Mouse (Mus musculus) intestine, embryonic 15.5 days (tissue): ENCODE measurements around the gene Pnpo. TPM values are rescaled to one million over a fixed set of nuclear protein-coding genes. Genes with fewer than 3 reads are reported as not detected.

Source experiments
- ATAC-seq: fragments of 200-750 bp; cut with Nextera tagmentation; 2 replicates; pipeline ENCODE4 v1.8.0; 2017; ENCODE audit warnings: moderate TSS enrichment, moderate library complexity
- H3K27ac ChIP-seq: fragments of 300-500 bp; sonication (generic); 2 replicates; pipeline ENCODE4 v1.5.1; 2015; ENCODE audit warnings: mild to moderate bottlenecking, inconsistent platforms
- H3K27me3 ChIP-seq: fragments of 300-500 bp; sonication (generic); replicated peaks from 2 replicates; pipeline ENCODE4 v1.6.1; 2015; ENCODE audit warnings: inconsistent platforms
- H3K36me3 ChIP-seq: fragments of 300-500 bp; sonication (generic); 2 replicates; pipeline ENCODE4 v1.6.1; 2015; ENCODE audit warnings: inconsistent platforms
- H3K4me1 ChIP-seq: fragments of 300-500 bp; sonication (generic); replicated peaks from 2 replicates; pipeline ENCODE4 v1.6.1; 2015; ENCODE audit warnings: inconsistent platforms
- H3K4me2 ChIP-seq: fragments of 300-500 bp; sonication (generic); replicated peaks from 2 replicates; pipeline ENCODE4 v1.6.1; 2015; ENCODE audit warnings: mild to moderate bottlenecking, inconsistent platforms
- H3K4me3 ChIP-seq: fragments of 300-500 bp; sonication (generic); replicated peaks from 2 replicates; pipeline ENCODE4 v1.5.1; 2015; ENCODE audit warnings: inconsistent platforms
- H3K9ac ChIP-seq: fragments of 300-500 bp; sonication (generic); 2 replicates; pipeline ENCODE4 v1.6.1; 2015; ENCODE audit warnings: inconsistent platforms
- H3K9me3 ChIP-seq: fragments of 300-500 bp; sonication (generic); 2 replicates; pipeline ENCODE4 v1.6.1; 2016; ENCODE audit warnings: inconsistent platforms
- WGBS: fragments of 180-500 bp; shearing (Covaris S2); methylation state at CpG from one replicate; pipeline ENCODE4 v1.1.7; 2015; 5-methylcytosine and 5-hydroxymethylcytosine counted together
- polyA plus RNA-seq: library from polyadenylated mRNA; unstranded; fragments of >200 nt; fragmentation: Nextera tagmentation; extraction: Ambion mirVana; gene quantifications from 2 replicates; pipeline ENCODE4 v1.2.1, GENCODE M21; 2015

The Pnpo gene
- polyA plus RNA-seq: 81.9 and 92.8 TPM in 2 replicates

DNA sequence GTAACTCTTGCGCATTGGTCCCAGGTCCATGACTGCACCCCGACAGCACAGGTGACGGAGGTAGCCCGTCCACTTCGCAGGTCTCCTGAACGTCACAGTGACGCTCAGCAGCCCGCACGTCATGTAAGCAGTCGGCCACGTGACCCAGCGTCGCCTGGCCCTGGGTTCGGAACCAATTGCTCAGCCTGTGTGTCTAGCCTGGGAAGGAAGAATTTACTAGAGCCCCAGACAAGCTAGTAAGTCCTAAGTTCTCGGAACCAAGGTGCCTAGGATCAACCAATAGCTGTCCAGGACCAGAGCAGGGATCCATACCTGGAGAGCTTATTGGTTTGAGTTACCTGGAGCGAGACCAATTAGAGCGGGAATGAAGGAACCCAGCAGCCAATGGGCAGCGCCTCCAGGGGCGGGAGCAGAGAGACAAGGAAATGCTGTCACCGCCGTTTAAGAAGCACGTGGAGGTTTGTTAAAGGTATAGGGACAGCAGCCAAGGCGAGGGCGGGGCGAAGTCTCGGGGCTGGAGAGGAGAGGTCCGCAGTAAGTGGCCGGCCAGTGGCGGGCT, at the start of gene Pnpo:
TSS of gene Pnpo (minus strand) at position 241 of the 559 bp plus-strand sequence.
- Histone ChIP-seq H3K9ac (peak within 1 kb of the TSS; percentile 54), H3K4me1 (peaks cover 15% of the 10 kb centered on the region), H3K4me3 (peak within 1 kb of the TSS; percentile 51), H3K9me3 (no peaks in the 10 kb centered on the region), H3K4me2 (peak within 1 kb of the TSS; percentile 75), H3K36me3 (no peaks in the 10 kb centered on the region), H3K27me3 (no peaks in the 10 kb centered on the region), H3K27ac (peak within 1 kb of the TSS; percentile 42; the same call in 1 of the 2 replicates)
- under 1% methylated on average over 29 of the region's 29 CpGs for WGBS
- peak; percentile 94 for ATAC-seq

DNA sequence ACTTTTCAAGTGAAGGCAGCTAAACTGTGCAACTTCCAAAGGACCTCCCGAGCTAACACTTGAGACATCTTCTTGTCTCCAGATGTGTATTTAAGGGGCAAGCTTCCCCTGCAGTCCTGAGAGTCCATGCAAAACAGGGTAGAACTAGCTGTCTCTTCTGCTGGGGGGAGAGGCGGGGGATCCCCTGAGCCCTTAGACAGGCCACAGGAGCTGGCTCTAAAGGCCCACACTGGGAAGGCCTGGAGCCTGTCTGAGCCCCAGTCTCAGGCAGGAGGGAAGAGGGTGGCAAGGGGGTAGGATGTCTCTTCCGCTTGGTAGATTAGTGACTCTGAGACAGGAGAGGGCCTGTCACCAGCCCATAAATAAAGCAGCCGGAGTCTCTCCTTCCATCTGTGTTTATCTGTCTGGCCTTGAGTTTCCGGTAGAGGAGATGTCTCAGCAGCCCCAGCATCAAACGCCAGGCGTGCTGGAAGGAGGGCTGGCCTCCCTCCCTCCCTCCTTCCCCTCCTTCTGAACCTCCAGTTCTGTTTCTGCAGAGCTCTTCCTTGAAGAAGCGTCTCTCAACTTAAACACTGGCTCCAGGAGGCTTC, 49.0 kb upstream of the Pnpo start:
- Histone ChIP-seq H3K9ac (no peak overlapping the region), H3K4me3 (no peak overlapping the region), H3K4me1 (peaks cover 36% of the 10 kb centered on the region), H3K36me3 (no peaks in the 10 kb centered on the region), H3K27me3 (0 out of 2 replicates have a peak, but pooled peaks cover 4% of the 10 kb centered on the region), H3K9me3 (no peaks in the 10 kb centered on the region), H3K4me2 (no peak overlapping the region), H3K27ac (peak overlapping the region; percentile 61)
- 25% methylated on average over 8 of the region's 8 CpGs for WGBS
- ATAC-seq: peak; percentile 50

DNA sequence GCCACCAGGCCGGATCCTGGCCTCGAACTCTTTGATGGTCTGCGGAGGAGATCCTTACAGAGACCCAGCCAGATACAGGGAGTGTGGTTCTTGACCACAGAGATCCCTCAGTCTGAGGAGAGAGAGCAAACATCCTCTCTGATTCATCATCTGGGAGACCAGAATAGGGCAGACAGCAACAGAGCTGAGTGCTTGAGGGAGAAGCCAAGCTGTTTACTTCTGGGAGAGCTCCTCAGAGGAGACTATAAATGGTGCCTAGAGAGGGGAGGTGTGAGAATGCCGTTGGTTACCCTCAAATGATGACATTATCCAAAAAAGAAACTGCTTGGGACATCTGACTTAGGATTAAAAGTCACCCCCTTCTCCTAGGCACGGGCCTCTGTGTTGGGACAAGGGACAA, 47.7 kb upstream of the Pnpo start:
- Histone ChIP-seq H3K9ac (no peak overlapping the region), H3K4me3 (no peak overlapping the region), H3K27ac (no peak overlapping the region; the same call in 1 of the 2 replicates), H3K4me1 (peaks cover 31% of the 10 kb centered on the region), H3K4me2 (no peak overlapping the region), H3K27me3 (0 out of 2 replicates have a peak, but pooled peaks cover 4% of the 10 kb centered on the region), H3K9me3 (no peaks in the 10 kb centered on the region), H3K36me3 (no peaks in the 10 kb centered on the region)
- no peak for ATAC-seq
- WGBS: 63% methylated on average over 5 of the region's 5 CpGs

DNA sequence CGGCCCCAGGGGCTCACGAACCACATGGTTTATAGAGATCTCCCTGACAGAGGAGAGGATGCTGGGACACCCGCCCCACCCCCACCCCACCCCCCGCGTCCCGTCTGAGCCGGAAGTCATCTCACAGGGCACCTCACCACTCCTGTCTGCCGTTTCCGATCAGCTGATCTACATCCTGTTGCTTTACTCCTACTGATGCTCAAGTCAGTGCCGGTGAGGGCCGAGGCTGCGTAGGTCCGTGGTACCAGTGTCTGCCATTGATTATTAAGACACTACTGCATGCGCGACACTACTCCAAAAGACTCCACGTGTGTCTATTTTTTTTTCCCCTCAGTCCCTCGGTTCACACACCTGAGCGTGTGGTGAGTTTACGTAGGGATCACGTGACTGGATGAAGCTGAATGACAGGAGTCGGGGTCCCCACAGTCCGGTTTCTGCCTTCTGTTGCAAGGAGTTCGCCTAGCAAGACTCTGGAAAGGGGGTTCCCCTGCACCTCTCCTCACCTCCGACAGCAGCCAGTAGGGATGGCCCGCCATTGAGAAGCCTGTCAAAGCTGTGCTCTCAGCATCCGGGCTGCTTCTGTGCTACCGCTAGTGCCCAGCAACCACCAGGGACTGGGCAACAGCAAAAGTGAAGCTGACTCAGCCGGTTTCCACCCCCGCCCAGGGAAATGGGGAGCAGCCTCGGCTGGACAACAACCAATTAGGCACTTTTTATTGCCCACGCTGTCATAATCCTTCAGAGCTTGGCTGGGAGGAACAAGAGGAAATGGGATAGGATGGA, 44.3 kb upstream of the Pnpo start:
- Histone ChIP-seq H3K4me3 (peak overlapping the region; percentile 12), H3K36me3 (no peaks in the 10 kb centered on the region), H3K9ac (no peak overlapping the region), H3K27ac (no peak overlapping the region), H3K4me1 (peaks cover 21% of the 10 kb centered on the region), H3K9me3 (no peaks in the 10 kb centered on the region), H3K4me2 (peak overlapping the region; percentile 53), H3K27me3 (no peaks in the 10 kb centered on the region)
- ATAC-seq: peak; percentile 42
- 7% methylated on average over 31 of the region's 31 CpGs for WGBS

GRCm38 (mm10) chr11:96986463-96986862, 42.7 kb upstream of the Pnpo start:
- Histone ChIP-seq H3K9me3 (no peaks in the 10 kb centered on the region), H3K4me1 (peaks cover 10% of the 10 kb centered on the region), H3K4me3 (no peak overlapping the region), H3K36me3 (no peaks in the 10 kb centered on the region), H3K9ac (no peak overlapping the region), H3K4me2 (no peak overlapping the region), H3K27ac (no peak overlapping the region), H3K27me3 (no peaks in the 10 kb centered on the region)
- ATAC-seq: no peak
- WGBS: 25% methylated on average over 3 of the region's 3 CpGs

GRCm38 (mm10) chr11:96984903-96985302, 41.1 kb upstream of the Pnpo start:
- Histone ChIP-seq H3K4me2 (no peak overlapping the region), H3K36me3 (no peaks in the 10 kb centered on the region), H3K27me3 (no peaks in the 10 kb centered on the region), H3K9me3 (no peaks in the 10 kb centered on the region), H3K4me3 (no peak overlapping the region), H3K9ac (no peak overlapping the region), H3K4me1 (peaks cover 10% of the 10 kb centered on the region), H3K27ac (no peak overlapping the region)
- no peak for ATAC-seq
- WGBS: 38% methylated on average over 4 of the region's 4 CpGs

GRCm38 (mm10) chr11:96982859-96983258, 39.1 kb upstream of the Pnpo start, which contains the start of gene Sp2:
TSS of gene Sp2 (minus strand) at chr11:96982959.
- Histone ChIP-seq H3K4me1 (peaks cover 7% of the 10 kb centered on the region), H3K27ac (no peak within 1 kb of the TSS), H3K9me3 (no peaks in the 10 kb centered on the region), H3K4me3 (no peak within 1 kb of the TSS), H3K36me3 (no peaks in the 10 kb centered on the region), H3K9ac (0 out of 2 replicates have a peak within 1 kb of the TSS, but pooled peaks have one; percentile 23), H3K27me3 (no peaks in the 10 kb centered on the region), H3K4me2 (0 out of 2 replicates have a peak within 1 kb of the TSS, but pooled peaks have one; percentile 10)
- WGBS: 77% methylated on average over 7 of the region's 7 CpGs
- no peak for ATAC-seq

- Histone ChIP-seq H3K27ac (no peak overlapping the region), H3K36me3 (no peaks in the 10 kb centered on the region), H3K9me3 (no peaks in the 10 kb centered on the region), H3K27me3 (no peaks in the 10 kb centered on the region), H3K4me3 (no peak overlapping the region), H3K9ac (no peak overlapping the region), H3K4me2 (0 out of 2 replicates have a peak overlapping the region, but pooled peaks have one; percentile 10), H3K4me1 (peaks cover 4% of the 10 kb centered on the region)
- ATAC-seq: no peak
- WGBS: 4% methylated on average over 7 of the region's 7 CpGs
These were observed 38.6 kb upstream of the Pnpo start for GRCm38 (mm10) chr11:96982355-96982754.

DNA sequence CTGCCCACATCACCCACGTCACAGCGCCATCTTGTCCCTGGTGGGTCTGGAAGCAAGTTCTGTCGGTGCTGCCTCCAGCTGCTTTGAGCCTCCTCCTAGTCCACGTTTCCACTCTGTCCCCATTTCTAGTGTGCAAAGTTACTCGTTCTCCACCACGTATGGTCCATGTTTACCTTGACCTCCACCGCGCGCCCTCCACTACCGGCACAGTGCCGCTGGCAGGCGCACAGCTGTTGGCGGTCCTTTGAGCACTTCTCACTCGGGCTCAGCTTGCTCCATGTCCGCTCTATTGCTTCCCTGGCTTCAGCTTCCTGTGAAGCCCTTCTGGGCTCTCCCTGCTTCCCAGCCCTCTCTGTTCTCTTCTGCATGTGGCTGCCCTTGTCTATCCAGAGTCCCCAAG, 37.7 kb upstream of the Pnpo start:
- Histone ChIP-seq H3K4me2 (no peak overlapping the region), H3K9me3 (no peaks in the 10 kb centered on the region), H3K4me3 (no peak overlapping the region), H3K36me3 (no peaks in the 10 kb centered on the region), H3K4me1 (peaks cover 4% of the 10 kb centered on the region), H3K27me3 (no peaks in the 10 kb centered on the region), H3K9ac (0 out of 2 replicates have a peak overlapping the region, but pooled peaks have one; percentile 23), H3K27ac (no peak overlapping the region)
- WGBS: 63% methylated on average over 15 of the region's 15 CpGs
- ATAC-seq: no peak

DNA sequence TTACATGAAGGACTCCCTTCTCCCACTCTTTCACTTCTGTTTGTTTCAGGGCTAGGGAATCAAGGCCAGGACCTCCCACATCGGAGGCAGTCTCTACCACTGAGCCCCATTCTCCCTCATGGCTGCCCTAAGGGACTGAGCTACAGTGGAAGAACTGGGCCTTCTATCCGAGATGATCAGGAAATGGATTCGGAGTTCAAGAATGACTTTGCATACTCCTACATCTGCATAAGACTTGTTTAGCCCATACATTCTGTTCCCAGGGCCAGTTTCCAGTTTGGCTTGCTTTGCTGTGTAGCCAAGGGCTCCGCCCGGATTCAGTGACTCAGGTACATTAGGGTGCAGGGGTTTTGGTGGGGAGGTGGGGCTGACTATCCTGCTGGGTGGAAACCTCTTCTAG, 36.2 kb upstream of the Pnpo start:
- H3K27ac ChIP-seq: no peak overlapping the region
- H3K9me3 ChIP-seq: no peaks in the 10 kb centered on the region
- H3K36me3 ChIP-seq: no peaks in the 10 kb centered on the region
- no peak overlapping the region for H3K9ac ChIP-seq
- H3K27me3 ChIP-seq: no peaks in the 10 kb centered on the region
- H3K4me2 ChIP-seq: no peak overlapping the region
- no peak overlapping the region for H3K4me3 ChIP-seq
- H3K4me1 ChIP-seq: peaks cover 7% of the 10 kb centered on the region
- no peak for ATAC-seq
- 81% methylated on average over 5 of the region's 5 CpGs for WGBS

GRCm38 (mm10) chr11:96979329-96979728, 35.5 kb upstream of the Pnpo start:
- no peaks in the 10 kb centered on the region for H3K27me3 ChIP-seq
- peaks cover 7% of the 10 kb centered on the region for H3K4me1 ChIP-seq
- no peaks in the 10 kb centered on the region for H3K9me3 ChIP-seq
- H3K4me2 ChIP-seq: no peak overlapping the region
- H3K4me3 ChIP-seq: no peak overlapping the region
- H3K36me3 ChIP-seq: no peaks in the 10 kb centered on the region
- H3K27ac ChIP-seq: no peak overlapping the region
- WGBS: 79% methylated on average over 7 of the region's 7 CpGs
- ATAC-seq: no peak
- no peak overlapping the region for H3K9ac ChIP-seq
